Mouse (Mus musculus) thymus, adult 2 months (tissue): Measurements from ENCODE around the gene Tctn3.

ENCODE experiments used
- CTCF ChIP-seq: fragments of 200-500 bp; IDR thresholded peaks from 2 replicates; pipeline ENCODE4 v1.5.1; 2012; ENCODE audit warnings: mild to moderate bottlenecking, control low read depth, low read length, moderate library complexity, borderline replicate concordance; ENCODE audit not compliant: control insufficient read depth, poor library complexity, insufficient read depth; ENCODE audit errors: extremely low read depth
- POLR2A ChIP-seq: fragments of 200-500 bp; IDR thresholded peaks from 2 replicates; pipeline ENCODE4 v1.6.1; 2012; ENCODE audit warnings: mild to moderate bottlenecking, low read length, control low read depth, moderate library complexity; ENCODE audit not compliant: control insufficient read depth, poor library complexity, insufficient read depth; ENCODE audit errors: extremely low read depth

DNA sequence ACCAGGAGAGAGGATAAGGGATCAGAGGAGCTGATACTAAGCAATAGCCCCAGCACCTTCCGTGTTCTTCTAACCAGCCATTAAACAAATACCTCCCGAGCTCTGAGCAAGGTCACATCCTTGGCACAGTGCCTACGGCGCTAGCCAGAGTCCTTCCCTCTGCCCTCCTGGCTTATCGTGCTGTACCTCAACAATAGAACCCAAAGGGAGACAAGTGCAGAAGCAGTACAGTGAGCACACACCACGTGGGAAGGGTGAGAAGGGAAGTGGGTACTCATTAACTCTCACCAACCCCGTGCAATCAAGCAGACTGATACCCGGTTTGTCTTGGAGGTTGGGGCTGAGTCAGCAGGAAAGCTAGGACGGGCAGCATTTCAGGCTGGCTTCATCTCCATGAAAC is 41.3 kb downstream of the Tctn3 start:
- TF ChIP-seq CTCF, result no peak
- no peak for TF ChIP-seq POLR2A
